In genomic region chr9:109899774-109900173, GRCm38 (mm10) we compare ENCODE assay signal across 11 mouse cellular contexts. TPM values are rescaled to one million over a fixed set of nuclear protein-coding genes. Genes with fewer than 3 reads are reported as not detected.
DNase-seq lines count a peak whose midpoint lies in the region; ATAC-seq and TF ChIP-seq lines count a peak whose summit lies in the region.
"Had no signal": no experiment of that assay in that cellular context is flagged by ENCODE, and none has a peak within 500 bp of the region (broad histone marks: within the 10 kb centered on the region; RNA-seq: fewer than 3 reads in every experiment).

No protein-coding gene starts in this region.

- H3K4me1 ChIP-seq in intestine, embryonic 15.5 days (replicated peaks) = 0 out of 2 replicates have a peak, but pooled peaks cover 4% of the 10 kb centered on the region
- 0 out of 2 replicates have a peak, but pooled peaks cover 8% of the 10 kb centered on the region for H3K4me1 ChIP-seq in intestine, postnatal 0 days (replicated peaks; ENCODE audit: control insufficient read depth, insufficient read depth, low read length)
- peaks cover 24% of the 10 kb centered on the region for H3K4me1 ChIP-seq in brown adipose tissue, adult 24 weeks (ENCODE audit: control insufficient read depth, insufficient read depth, insufficient read length, low read length)
- H3K4me1 ChIP-seq in heart, embryonic 15.5 days (replicated peaks) = peaks cover 11% of the 10 kb centered on the region
- H3K4me1 ChIP-seq: limb, embryonic 12.5 days had no signal

- peak; percentile 61 for DNase-seq in lung, postnatal 10 days
- DNase-seq in thymus, adult 18-20 months = no peak
- DNase-seq in left cerebral cortex, adult 18-20 months (ENCODE audit: low spot score in 2 of 2) = no peak
- DNase-seq: cerebellum, adult 9-10 months had no signal

- WGBS in intestine, embryonic 15.5 days = 62% methylated on average over 8 of the region's 8 CpGs
- WGBS in intestine, postnatal 0 days = 60% methylated on average over 8 of the region's 8 CpGs
- 56% methylated on average over 8 of the region's 8 CpGs for WGBS in heart, embryonic 15.5 days

- H3K4me2 ChIP-seq in intestine, embryonic 15.5 days (replicated peaks) = no peak overlapping the region
- no peak overlapping the region for H3K4me2 ChIP-seq in intestine, postnatal 0 days (replicated peaks; ENCODE audit: low read depth)
- no peak overlapping the region for H3K4me2 ChIP-seq in heart, embryonic 15.5 days
- H3K4me2 ChIP-seq: limb, embryonic 12.5 days had no signal

- no peaks in the 10 kb centered on the region for H3K9me3 ChIP-seq in intestine, embryonic 15.5 days
- H3K9me3 ChIP-seq in intestine, postnatal 0 days (ENCODE audit: control insufficient read depth) = no peaks in the 10 kb centered on the region
- H3K9me3 ChIP-seq in heart, embryonic 15.5 days (replicated peaks) = no peaks in the 10 kb centered on the region
- H3K9me3 ChIP-seq: limb, embryonic 12.5 days had no signal

- no peak overlapping the region for H3K9ac ChIP-seq in intestine, embryonic 15.5 days
- H3K9ac ChIP-seq in intestine, postnatal 0 days (ENCODE audit: low read depth, low read length) = no peak overlapping the region
- no peak overlapping the region for H3K9ac ChIP-seq in heart, embryonic 15.5 days
- H3K9ac ChIP-seq: limb, embryonic 12.5 days had no signal

- H3K4me3 ChIP-seq in intestine, embryonic 15.5 days (replicated peaks) = no peak overlapping the region
- no peak overlapping the region for H3K4me3 ChIP-seq in intestine, postnatal 0 days (ENCODE audit: low read depth, low read length)
- no peak overlapping the region for H3K4me3 ChIP-seq in brown adipose tissue, adult 24 weeks (ENCODE audit: insufficient read depth, low read depth, low read length)
- H3K4me3 ChIP-seq in heart, embryonic 15.5 days = no peak overlapping the region
- H3K4me3 ChIP-seq: limb, embryonic 12.5 days had no signal

- no peak for ATAC-seq in intestine, embryonic 15.5 days
- ATAC-seq in intestine, postnatal 0 days = no peak
- ATAC-seq in heart, embryonic 15.5 days (replicated peaks; ENCODE audit: insufficient number of reproducible peaks, insufficient read depth, low FRiP score, low read depth) = no peak

- H3K36me3 ChIP-seq in intestine, embryonic 15.5 days = no peaks in the 10 kb centered on the region
- H3K36me3 ChIP-seq in intestine, postnatal 0 days (ENCODE audit: control insufficient read depth, insufficient read depth) = no peaks in the 10 kb centered on the region
- no peaks in the 10 kb centered on the region for H3K36me3 ChIP-seq in heart, embryonic 15.5 days

- H3K27ac ChIP-seq in intestine, embryonic 15.5 days = 0 out of 2 replicates have a peak overlapping the region, but pooled peaks have one; percentile 20
- H3K27ac ChIP-seq in intestine, postnatal 0 days (ENCODE audit: low read depth, low read length) = no peak overlapping the region
- H3K27ac ChIP-seq in brown adipose tissue, adult 24 weeks (replicated peaks; ENCODE audit: low read depth, low read length) = 0 out of 2 replicates have a peak overlapping the region, but pooled peaks have one; percentile 10
- 0 out of 2 replicates have a peak overlapping the region, but pooled peaks have one; percentile 19 for H3K27ac ChIP-seq in heart, embryonic 15.5 days
- H3K27ac ChIP-seq: limb, embryonic 12.5 days had no signal

- no peak for TF ChIP-seq CTCF in intestine, postnatal 0 days (IDR thresholded peaks at IDR 0.05; ENCODE audit: low read depth)

- no peaks in the 10 kb centered on the region for H3K27me3 ChIP-seq in intestine, embryonic 15.5 days (replicated peaks)
- H3K27me3 ChIP-seq in intestine, postnatal 0 days (replicated peaks; ENCODE audit: control insufficient read depth, insufficient read depth, low read length) = no peaks in the 10 kb centered on the region
- H3K27me3 ChIP-seq in heart, embryonic 15.5 days = no peaks in the 10 kb centered on the region
- H3K27me3 ChIP-seq: CH12.LX; limb, embryonic 12.5 days had no signal

RNA-seq across cellular contexts. Expression of gene Cdc25a, which starts 24.4 kb away (rescaled TPM):
- 32.1 and 32.5 TPM in 2 replicates for polyA plus RNA-seq in intestine, embryonic 15.5 days (2015; fragmentation: Nextera tagmentation; extraction: Ambion mirVana)
- polyA plus RNA-seq in intestine, postnatal 0 days (2015; fragmentation: Nextera tagmentation; extraction: Ambion mirVana) = 21.3 and 25.9 TPM in 2 replicates
- 1.7 and 4.0 TPM in 2 replicates for polyA plus RNA-seq in brown adipose tissue, adult 24 weeks (2012; ENCODE audit: insufficient read depth, insufficient read length, missing spikeins)
- polyA plus RNA-seq in heart, embryonic 15.5 days (2015; fragmentation: Nextera tagmentation; extraction: Ambion mirVana) = 12.0 and 17.9 TPM in 2 replicates
- total RNA-seq in left cerebral cortex, adult 18-20 months (2021) = 1 to 10 TPM; 5.4 to 6.6 TPM

RNA-seq across cellular contexts. Expression of gene Map4, which starts 31.5 kb away (rescaled TPM):
- polyA plus RNA-seq in intestine, embryonic 15.5 days (2015; fragmentation: Nextera tagmentation; extraction: Ambion mirVana) = 53.0 and 54.4 TPM in 2 replicates
- polyA plus RNA-seq in intestine, postnatal 0 days (2015; fragmentation: Nextera tagmentation; extraction: Ambion mirVana) = 26.0 and 28.4 TPM in 2 replicates
- polyA plus RNA-seq in brown adipose tissue, adult 24 weeks (2012; ENCODE audit: insufficient read depth, insufficient read length, missing spikeins) = 34.0 and 36.5 TPM in 2 replicates
- polyA plus RNA-seq in heart, embryonic 15.5 days (2015; fragmentation: Nextera tagmentation; extraction: Ambion mirVana) = 77.6 and 88.1 TPM in 2 replicates
- 100 to 1,000 TPM; 375 to 386 TPM for total RNA-seq in left cerebral cortex, adult 18-20 months (2021)

RNA-seq across cellular contexts. Expression of gene Camp, which starts 50.4 kb away (rescaled TPM):
- 2.9 and 5.3 TPM in 2 replicates for polyA plus RNA-seq in intestine, embryonic 15.5 days (2015; fragmentation: Nextera tagmentation; extraction: Ambion mirVana)
- polyA plus RNA-seq in intestine, postnatal 0 days (2015; fragmentation: Nextera tagmentation; extraction: Ambion mirVana) = 1.3 TPM in 2 replicates
- not detected in 2 replicates for polyA plus RNA-seq in brown adipose tissue, adult 24 weeks (2012; ENCODE audit: insufficient read depth, insufficient read length, missing spikeins)
- polyA plus RNA-seq in heart, embryonic 15.5 days (2015; fragmentation: Nextera tagmentation; extraction: Ambion mirVana) = 2.0 and 3.7 TPM in 2 replicates
- total RNA-seq in left cerebral cortex, adult 18-20 months (2021) = under 1 TPM in 1 of 2 experiments, not detected in 1; 0.51 TPM
- total RNA-seq: CH12.LX; midbrain, postnatal 0 days had no signal
